Mouse (Mus musculus) G1E (cell line): ENCODE measurements at regions not wholly inside any gene's neighbourhood (a gene's known extent, or its start where the extent isn't known, plus 50 kb on each side); places are given as distances from the start of the nearest gene placed in this dataset.

Experiments
- CTCF ChIP-seq: IDR thresholded peaks from 2 replicates; pipeline ENCODE4 v1.5.1; 2012; ENCODE audit warnings: low read depth, low read length, inconsistent platforms, mixed read lengths
- GATA2 ChIP-seq: IDR thresholded peaks from 2 replicates; pipeline ENCODE4 v1.6.1; 2012; ENCODE audit warnings: low read depth, low read length, inconsistent platforms, borderline replicate concordance
- POLR2AphosphoS5 ChIP-seq: IDR thresholded peaks from 2 replicates; pipeline ENCODE4 v1.6.1; 2012; ENCODE audit warnings: low read depth, low read length, inconsistent platforms; ENCODE audit not compliant: insufficient replicate concordance

GRCm38 (mm10) chr5:37960216-37960615, 78.3 kb upstream of the Stx18 start:
- TF ChIP-seq CTCF (no peak), GATA2 (no peak), POLR2AphosphoS5 (no peak)
